Mouse (Mus musculus) heart, embryonic 16.5 days (tissue): Measurements from ENCODE around the gene Slc22a12. TPM values are rescaled to one million over a fixed set of nuclear protein-coding genes. Genes with fewer than 3 reads are reported as not detected.

Experiments
- ATAC-seq: fragments of 200-750 bp; cut with Nextera tagmentation; replicated peaks from 2 replicates; pipeline ENCODE4 v1.8.0; 2017; ENCODE audit warnings: moderate number of reproducible peaks; ENCODE audit not compliant: insufficient read depth, low FRiP score; ENCODE audit errors: extremely low read depth
- H3K27ac ChIP-seq: fragments of 300-500 bp; sonication (generic); 2 replicates; pipeline ENCODE4 v1.5.1; 2014; ENCODE audit warnings: mild to moderate bottlenecking, low read length, control low read depth, moderate library complexity
- H3K27me3 ChIP-seq: fragments of 300-500 bp; sonication (generic); 2 replicates; pipeline ENCODE4 v1.6.1; 2014; ENCODE audit warnings: low read length, mixed read lengths; ENCODE audit not compliant: control insufficient read depth, insufficient read depth
- H3K36me3 ChIP-seq: fragments of 300-500 bp; sonication (generic); 2 replicates; pipeline ENCODE4 v1.6.1; 2014; ENCODE audit not compliant: control insufficient read depth, insufficient read depth
- H3K4me1 ChIP-seq: fragments of 300-500 bp; sonication (generic); 2 replicates; pipeline ENCODE4 v1.6.1; 2014; ENCODE audit warnings: low read length, mixed read lengths; ENCODE audit not compliant: control insufficient read depth, insufficient read depth
- H3K4me2 ChIP-seq: fragments of 300-500 bp; sonication (generic); 2 replicates; pipeline ENCODE4 v1.6.1; 2014; ENCODE audit warnings: low read depth, mild to moderate bottlenecking, control low read depth, low read length
- H3K4me3 ChIP-seq: fragments of 300-500 bp; sonication (generic); 2 replicates; pipeline ENCODE4 v1.5.1; 2014; ENCODE audit warnings: mild to moderate bottlenecking, control low read depth, low read length
- H3K9ac ChIP-seq: fragments of 300-500 bp; sonication (generic); 2 replicates; pipeline ENCODE4 v1.6.1; 2014; ENCODE audit warnings: low read length, control low read depth
- H3K9me3 ChIP-seq: fragments of 300-500 bp; sonication (generic); replicated peaks from 2 replicates; pipeline ENCODE4 v1.6.1; 2016; ENCODE audit warnings: low read length; ENCODE audit not compliant: control insufficient read depth
- WGBS: fragments of 180-500 bp; shearing (Covaris S2); extraction: QIAGEN DNeasy Blood & Tissue Kit; methylation state at CpG from one replicate; pipeline ENCODE4 v1.1.7; 2014; 5-methylcytosine and 5-hydroxymethylcytosine counted together
- polyA plus RNA-seq: library from polyadenylated mRNA; unstranded; fragments of >200 nt; fragmentation: Nextera tagmentation; extraction: Ambion mirVana; gene quantifications from 2 replicates; pipeline ENCODE4 v1.2.1, GENCODE M21; 2015

Gene Slc22a12
- polyA plus RNA-seq, 1 experiment from 2014 or later, result not detected

DNA sequence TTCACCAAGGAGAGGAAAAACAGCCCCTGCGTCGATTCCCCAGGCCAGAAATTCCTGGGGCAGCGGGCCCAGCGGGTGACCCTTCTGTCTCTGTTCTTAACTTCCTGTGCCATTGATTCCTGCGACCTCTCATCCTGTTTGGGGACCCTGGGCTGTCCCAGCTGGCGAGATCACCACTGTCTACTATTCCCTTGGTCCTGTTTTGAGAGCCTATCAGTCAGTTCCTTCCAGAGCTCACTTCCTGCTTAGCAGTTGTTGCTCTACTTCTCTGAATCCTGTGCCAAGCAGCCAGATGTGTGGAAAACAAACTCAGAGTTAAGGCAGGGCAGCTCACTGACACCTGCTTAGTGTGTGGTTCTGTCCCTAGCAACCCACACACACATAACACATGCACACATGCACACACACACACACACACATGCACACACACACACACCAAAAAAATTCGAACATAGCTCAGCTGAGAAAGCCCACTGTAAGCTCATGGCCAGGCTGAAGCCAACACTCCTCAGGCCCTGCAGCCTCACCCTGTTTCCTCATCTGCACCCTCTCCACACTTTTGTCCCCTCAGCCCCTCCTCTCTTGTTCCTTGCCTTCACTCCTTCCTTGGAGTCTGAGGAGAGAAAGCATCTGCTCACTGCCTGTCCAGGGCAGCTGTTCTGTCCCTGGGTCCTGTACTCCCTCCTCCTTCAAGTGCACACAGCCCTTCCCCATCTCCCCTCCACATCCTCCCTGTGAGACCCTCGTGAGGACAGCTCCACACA, 11.2 kb upstream of the Slc22a12 start:
- peak; percentile 86 for ATAC-seq
- no peaks in the 10 kb centered on the region for H3K4me1 ChIP-seq
- H3K4me2 ChIP-seq, result no peak overlapping the region
- no peaks in the 10 kb centered on the region for H3K36me3 ChIP-seq
- H3K27ac ChIP-seq, result peak overlapping the region; percentile 40; the same call in 1 of the 2 replicates
- H3K9ac ChIP-seq, result no peak overlapping the region
- WGBS, result 22% methylated on average over 8 of the region's 8 CpGs
- no peaks in the 10 kb centered on the region for H3K9me3 ChIP-seq
- H3K27me3 ChIP-seq, result no peaks in the 10 kb centered on the region
- H3K4me3 ChIP-seq, result no peak overlapping the region

DNA sequence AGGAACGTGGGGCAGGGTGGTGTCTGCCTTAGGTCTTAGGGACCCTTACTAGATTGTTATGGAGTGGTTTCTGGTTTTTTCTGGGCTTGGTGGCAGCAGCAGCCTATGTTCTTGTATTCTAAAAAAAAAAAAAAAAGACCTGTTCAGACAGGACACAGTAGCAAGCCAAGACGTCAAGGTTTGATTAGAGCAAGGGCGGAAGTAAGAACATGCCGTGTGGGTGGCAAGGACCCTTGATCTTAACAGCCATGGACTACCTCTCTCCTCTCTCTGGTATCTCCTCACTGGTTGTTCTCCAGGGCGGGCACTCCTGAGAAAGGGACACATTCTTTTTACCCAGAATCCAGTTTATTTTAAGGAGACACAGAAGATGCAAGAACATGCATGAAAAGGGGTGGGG, 10.3 kb upstream of the Slc22a12 start:
- H3K9me3 ChIP-seq, result no peaks in the 10 kb centered on the region
- H3K4me3 ChIP-seq, result no peak overlapping the region
- WGBS, result 61% methylated on average over 5 of the region's 5 CpGs
- H3K4me2 ChIP-seq, result no peak overlapping the region
- no peaks in the 10 kb centered on the region for H3K36me3 ChIP-seq
- ATAC-seq, result no peak
- H3K27ac ChIP-seq, result 0 out of 2 replicates have a peak overlapping the region, but pooled peaks have one; percentile 37
- no peaks in the 10 kb centered on the region for H3K27me3 ChIP-seq
- H3K4me1 ChIP-seq, result no peaks in the 10 kb centered on the region
- no peak overlapping the region for H3K9ac ChIP-seq

DNA sequence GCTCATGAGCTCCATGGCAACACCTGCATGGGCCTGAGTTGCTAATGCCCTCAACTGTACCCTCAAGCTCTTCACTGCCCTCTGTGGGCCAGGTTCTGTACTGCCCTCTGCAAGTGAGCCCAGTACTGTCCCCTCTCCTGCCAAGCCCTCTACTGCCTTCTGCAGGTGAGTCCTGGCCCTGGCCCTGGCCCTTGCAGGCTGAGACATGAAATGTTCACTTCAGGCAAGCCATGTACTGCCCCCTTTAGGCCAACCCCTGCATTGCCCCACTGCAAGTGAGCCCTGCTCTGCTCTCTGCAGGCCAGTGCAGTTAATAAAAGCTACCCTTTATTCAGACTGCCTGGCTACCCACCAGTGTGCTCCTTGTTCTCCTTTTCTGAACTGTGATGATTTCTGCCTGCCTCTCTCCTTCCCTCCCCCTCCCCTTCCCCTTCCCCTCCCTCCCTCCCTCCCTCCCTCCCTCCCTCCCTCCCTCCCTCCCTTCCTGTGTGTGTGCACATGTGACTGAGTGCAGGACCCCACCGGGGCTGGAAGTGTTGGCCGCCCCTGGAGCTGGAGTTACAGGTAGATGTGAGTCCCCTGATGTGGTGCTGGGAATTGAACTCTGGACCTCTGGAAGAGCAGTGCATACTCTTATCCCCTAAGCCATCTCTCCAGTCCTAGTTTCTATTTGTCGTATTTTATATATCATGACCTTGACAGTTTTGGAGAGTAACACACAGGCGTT, 9.6 kb upstream of the Slc22a12 start:
- Histone ChIP-seq H3K9me3 (no peaks in the 10 kb centered on the region), H3K27me3 (no peaks in the 10 kb centered on the region), H3K4me1 (no peaks in the 10 kb centered on the region), H3K9ac (no peak overlapping the region), H3K36me3 (no peaks in the 10 kb centered on the region), H3K4me3 (no peak overlapping the region), H3K4me2 (no peak overlapping the region), H3K27ac (no peak overlapping the region)
- ATAC-seq, result no peak
- WGBS, result 66% methylated on average over 4 of the region's 4 CpGs

DNA sequence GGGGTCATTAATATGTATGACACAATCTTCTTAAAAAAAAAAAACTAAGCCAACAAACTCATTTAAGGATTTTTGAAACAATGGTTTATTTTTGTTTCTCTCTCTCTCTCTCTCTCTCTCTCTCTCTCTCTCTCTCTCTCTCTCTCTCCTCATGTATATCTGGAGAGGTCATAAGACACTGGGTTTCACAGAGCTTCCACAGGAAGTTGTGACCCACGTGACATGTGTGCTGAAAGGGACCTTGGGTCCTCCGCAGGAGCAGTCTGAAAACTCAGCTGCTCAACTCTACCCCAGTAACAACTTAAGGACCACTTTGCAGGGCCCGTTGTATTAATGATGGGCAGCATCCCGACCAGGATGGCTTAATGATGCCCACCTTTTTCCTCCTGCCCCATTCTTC, 8.4 kb upstream of the Slc22a12 start:
- Histone ChIP-seq H3K4me3 (no peak overlapping the region), H3K27ac (no peak overlapping the region), H3K27me3 (no peaks in the 10 kb centered on the region), H3K36me3 (no peaks in the 10 kb centered on the region), H3K9me3 (no peaks in the 10 kb centered on the region), H3K9ac (no peak overlapping the region), H3K4me1 (no peaks in the 10 kb centered on the region), H3K4me2 (no peak overlapping the region)
- no peak for ATAC-seq
- WGBS, result 58% methylated on average over 4 of the region's 4 CpGs

DNA sequence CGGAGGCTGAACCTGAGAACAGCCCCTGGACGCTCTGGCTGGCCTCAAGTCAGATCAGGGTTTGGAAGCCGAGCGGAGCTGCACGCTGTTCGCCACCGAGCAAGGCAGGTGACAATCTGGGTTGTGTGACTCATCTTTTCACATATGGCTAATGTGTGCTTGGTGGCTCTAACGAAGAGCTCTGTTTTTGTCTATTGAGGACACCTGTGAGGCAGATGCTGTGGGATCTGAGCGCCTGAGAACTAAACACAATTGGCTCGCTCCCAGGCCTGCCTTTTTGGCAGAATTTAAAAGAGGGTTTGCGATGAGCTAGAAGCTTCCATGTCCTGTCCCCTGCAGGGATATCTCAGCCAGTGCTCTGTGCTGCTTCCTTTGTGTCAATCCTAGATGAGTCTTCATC, 6.7 kb upstream of the Slc22a12 start:
- Histone ChIP-seq H3K4me2 (no peak overlapping the region), H3K9me3 (no peaks in the 10 kb centered on the region), H3K27me3 (no peaks in the 10 kb centered on the region), H3K36me3 (no peaks in the 10 kb centered on the region), H3K4me1 (no peaks in the 10 kb centered on the region), H3K4me3 (no peak overlapping the region), H3K27ac (no peak overlapping the region), H3K9ac (no peak overlapping the region)
- WGBS, result 79% methylated on average over 11 of the region's 11 CpGs
- no peak for ATAC-seq

DNA sequence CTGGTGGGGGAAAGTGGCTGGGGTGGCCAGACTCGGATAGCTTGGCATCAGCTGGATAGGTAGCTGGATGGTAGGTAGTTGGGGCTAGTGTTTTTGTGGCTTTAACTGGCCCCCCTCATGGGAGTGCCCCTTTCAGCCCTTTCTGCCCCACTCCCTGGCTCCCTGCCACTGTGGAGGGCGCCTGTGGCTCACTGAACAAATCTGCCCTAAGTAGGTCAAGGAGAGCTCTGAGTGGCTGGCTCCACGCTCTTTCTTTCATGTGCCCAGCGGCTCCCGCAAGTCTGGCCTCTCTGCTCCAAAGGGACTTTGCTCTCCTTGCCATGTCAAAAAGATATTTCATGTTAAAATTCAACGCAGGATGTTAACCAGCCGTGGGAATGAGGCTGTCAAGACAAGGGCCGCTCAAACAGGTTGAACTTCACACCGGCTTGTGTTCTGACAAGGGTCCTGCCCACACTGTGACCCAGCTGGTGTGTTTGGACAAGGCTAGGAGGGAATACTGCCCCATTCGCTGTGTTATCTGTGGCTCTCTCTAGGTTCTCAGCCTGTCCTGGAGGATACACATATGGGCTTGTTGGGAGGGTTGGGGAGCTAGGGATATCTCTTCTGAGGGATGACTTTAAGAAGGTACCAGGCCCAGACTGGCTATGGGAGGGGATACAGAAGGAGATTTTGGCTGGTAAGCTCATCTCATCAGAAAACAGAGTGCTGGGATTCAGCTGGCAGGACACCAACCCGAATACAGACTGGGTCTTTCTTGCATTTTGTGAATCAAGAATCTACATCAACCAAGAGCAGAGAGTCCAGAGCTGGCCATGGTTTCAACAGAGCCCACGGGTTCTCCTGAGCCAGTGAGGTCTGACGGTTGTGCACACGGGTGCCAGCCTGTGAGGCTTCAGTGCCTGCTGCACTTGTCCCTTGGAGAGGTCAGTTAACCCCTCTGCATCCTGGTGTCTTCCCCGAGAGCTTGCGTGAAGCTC, 5.9 kb upstream of the Slc22a12 start:
- no peaks in the 10 kb centered on the region for H3K4me1 ChIP-seq
- no peak for ATAC-seq
- H3K27ac ChIP-seq, result no peak overlapping the region
- no peaks in the 10 kb centered on the region for H3K9me3 ChIP-seq
- H3K36me3 ChIP-seq, result no peaks in the 10 kb centered on the region
- 55% methylated on average over 16 of the region's 16 CpGs for WGBS
- H3K4me3 ChIP-seq, result no peak overlapping the region
- no peak overlapping the region for H3K9ac ChIP-seq
- no peaks in the 10 kb centered on the region for H3K27me3 ChIP-seq
- H3K4me2 ChIP-seq, result no peak overlapping the region

DNA sequence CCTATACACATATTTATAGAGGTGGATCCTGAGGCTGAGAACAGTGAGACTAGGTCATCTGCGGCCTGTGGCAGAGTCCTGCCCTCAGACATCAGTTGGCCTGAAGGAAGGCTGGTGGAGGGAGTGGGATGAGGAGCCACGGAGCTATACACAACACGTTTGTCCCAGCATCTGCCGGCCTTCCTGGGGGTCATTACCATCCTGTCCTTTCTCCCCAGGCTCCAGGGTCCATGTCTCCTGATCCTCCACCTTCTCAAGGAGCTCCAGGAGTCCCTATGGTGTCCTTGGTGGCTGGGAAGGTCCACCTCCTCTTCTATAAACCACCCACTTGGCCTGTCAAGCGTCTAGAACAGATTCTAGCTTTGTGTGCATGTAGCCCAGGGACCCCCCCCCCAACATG, 5.0 kb upstream of the Slc22a12 start:
- WGBS, result 67% methylated on average over 5 of the region's 5 CpGs

DNA sequence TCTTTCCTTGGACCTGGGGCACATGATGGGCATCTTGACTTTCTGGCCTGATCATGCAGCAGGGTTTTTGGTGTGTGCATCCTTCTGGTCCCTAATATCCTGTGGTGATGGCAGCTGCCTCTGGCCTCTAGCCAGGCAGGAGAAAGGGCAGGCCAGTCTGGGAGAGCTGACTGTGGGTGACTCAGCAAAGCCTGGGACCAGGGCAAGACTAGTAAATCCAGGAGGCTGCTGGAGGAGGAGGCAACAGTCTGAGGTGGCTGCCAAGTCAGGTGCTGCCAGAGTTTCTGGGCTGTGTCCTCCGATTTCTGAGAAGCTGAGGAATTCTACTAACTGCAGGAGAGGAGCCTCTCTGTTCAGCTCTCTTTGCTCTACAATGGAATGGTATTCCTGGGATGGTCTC, 3.3 kb upstream of the Slc22a12 start:
- no peaks in the 10 kb centered on the region for H3K4me1 ChIP-seq
- 67% methylated on average over 1 of the region's 1 CpGs for WGBS
- H3K27ac ChIP-seq, result no peak overlapping the region
- H3K9me3 ChIP-seq, result no peaks in the 10 kb centered on the region
- no peaks in the 10 kb centered on the region for H3K36me3 ChIP-seq
- no peak overlapping the region for H3K9ac ChIP-seq
- no peak overlapping the region for H3K4me3 ChIP-seq
- H3K4me2 ChIP-seq, result no peak overlapping the region
- ATAC-seq, result no peak
- no peaks in the 10 kb centered on the region for H3K27me3 ChIP-seq

More for the DNA sequence above, 5.0 kb upstream of the Slc22a12 start:
- Histone ChIP-seq H3K9me3 (no peaks in the 10 kb centered on the region), H3K36me3 (no peaks in the 10 kb centered on the region), H3K4me3 (no peak overlapping the region), H3K4me1 (no peaks in the 10 kb centered on the region), H3K4me2 (no peak overlapping the region), H3K9ac (no peak overlapping the region), H3K27ac (no peak overlapping the region), H3K27me3 (no peaks in the 10 kb centered on the region)
- ATAC-seq, result no peak
